Mouse (Mus musculus): ENCODE measurements at regions not wholly inside any gene's neighbourhood (a gene's known extent, or its start where the extent isn't known, plus 50 kb on each side); places are given as distances from the start of the nearest gene placed in this dataset.

DNA sequence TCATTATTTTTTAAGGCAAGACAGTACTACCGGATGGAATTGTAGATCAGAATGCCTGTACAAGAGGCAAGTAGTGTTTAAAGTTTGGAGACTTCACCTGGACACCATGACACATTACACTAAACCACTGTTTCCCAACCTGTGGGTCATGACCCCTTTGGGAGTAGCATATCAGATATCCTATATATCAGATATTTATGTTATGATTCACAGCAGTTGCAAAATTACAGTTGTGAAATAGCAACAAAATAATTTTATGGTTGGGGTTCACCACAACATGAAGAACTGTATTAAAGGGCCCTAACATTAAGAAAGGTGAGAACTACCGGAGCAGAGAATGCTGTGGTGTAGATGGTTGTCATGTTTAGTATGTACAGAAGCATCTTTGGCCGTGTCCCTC is 413.2 kb upstream of the Cd180 start:
- DNase-seq, result no peak

GRCm38 (mm10) chr13:102294451-102294850 is 398.9 kb upstream of the Cd180 start:
- no peak for DNase-seq

DNA sequence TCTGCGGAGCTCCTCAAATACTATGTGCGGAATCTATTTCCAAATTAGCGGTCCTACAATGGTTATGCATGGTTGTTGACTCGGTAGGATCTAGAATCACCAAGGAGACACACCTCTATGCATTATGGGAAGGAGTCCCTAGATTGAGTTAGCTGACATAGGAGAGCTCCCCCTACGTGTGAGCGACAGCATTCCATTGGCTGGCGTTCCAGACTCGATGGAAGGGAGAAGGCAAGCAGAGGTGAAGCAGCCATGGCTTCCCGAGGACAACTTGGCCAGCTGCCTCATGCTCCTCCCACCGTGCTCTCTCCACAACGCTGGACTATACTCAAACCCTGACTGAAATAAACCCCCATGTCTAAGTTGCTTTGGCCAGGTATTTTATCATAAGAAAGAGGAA is 398.3 kb upstream of the Cd180 start:
- DNase-seq, result no peak

GRCm38 (mm10) chr13:102307983-102308382 is 385.4 kb upstream of the Cd180 start:
- DNase-seq, result no peak

DNA sequence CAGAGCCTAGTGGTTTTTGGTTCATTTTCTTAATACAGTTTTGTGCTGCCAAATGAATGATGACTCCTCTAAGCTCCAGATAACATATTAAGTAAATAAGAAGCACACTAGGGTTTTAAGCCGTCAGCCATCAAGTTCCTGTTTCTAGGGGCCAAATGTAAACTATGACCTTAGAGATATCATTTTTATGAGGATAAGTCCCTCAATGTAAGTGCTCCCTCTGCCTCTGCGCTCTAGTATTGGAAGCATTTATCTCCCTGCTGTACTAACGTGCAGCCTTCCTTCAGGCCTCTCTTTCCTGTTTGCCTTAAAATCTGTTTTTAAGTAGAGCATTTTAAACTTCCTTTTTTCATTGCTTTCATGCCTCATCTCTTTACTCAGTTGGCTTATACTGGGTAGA is 381.3 kb upstream of the Cd180 start:
- no peak for DNase-seq

GRCm38 (mm10) chr13:102315921-102316692 is 377.3 kb upstream of the Cd180 start:
- DNase-seq, result no peak

GRCm38 (mm10) chr13:102318891-102319404 is 374.4 kb upstream of the Cd180 start:
- no peak for DNase-seq

DNA sequence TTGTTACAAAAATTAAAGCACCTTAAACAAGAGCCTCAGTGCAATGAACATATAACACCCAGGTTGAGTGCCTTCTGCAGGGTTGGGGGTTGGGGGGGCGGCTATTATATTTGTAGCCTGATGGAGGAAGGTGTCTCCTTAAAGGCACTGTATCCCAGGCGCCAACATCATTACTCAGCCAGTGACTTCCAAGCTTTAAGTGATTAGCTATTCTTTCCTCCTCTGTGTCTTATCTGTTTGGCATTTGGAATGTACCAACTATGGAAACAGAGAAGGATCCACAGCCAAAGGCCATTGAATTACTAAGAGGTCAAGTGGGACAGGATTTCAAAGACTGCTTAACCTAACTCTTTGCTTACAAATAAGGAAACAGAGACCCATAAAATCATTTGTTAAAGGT is 373.9 kb upstream of the Cd180 start:
- no peak for DNase-seq

DNA sequence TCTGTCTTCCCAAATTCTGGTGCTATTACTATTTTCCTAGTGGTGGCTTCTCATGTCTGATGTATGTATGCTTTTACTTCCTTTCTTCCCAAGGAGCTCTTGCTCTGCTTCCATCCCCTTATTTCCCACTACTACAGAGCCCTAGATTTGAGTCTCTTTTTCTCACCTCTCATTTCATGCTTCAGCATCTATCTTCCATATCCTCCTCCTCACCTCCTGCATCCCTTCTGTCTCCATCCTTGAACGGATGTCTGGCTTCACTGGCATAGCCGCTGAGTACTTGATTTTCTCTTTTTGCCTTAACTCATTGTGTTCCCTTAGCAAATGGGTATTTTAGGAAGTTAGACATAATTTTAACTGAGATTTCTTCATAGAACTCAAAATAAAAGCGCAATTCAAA is 369.5 kb upstream of the Cd180 start:
- no peak for DNase-seq

GRCm38 (mm10) chr13:102326003-102326402 is 367.4 kb upstream of the Cd180 start:
- DNase-seq, result no peak

- DNase-seq, result no peak
Observed at GRCm38 (mm10) chr13:102326544-102326943, 366.8 kb upstream of the Cd180 start.

- no peak for DNase-seq
Observed at GRCm38 (mm10) chr13:102333667-102334066, 359.7 kb upstream of the Cd180 start.

DNA sequence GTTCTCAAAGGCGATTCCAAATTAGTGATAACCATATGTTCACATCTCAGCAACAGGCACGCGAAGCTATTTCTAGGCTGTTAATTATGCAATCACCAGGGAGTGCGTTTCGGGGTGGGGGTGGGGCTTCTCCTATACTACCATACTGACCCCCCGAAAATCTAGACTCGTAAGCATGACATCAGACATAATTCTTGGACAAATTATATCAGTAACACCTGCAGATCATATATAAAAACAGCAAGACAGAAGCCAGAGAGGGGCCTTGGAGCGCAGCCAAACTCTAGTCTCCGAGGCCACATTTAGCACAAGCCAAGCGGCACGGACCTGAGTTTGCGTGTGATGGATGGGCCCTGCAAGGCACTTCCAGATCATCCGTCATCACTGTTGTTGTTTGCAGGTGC is 359.2 kb upstream of the Cd180 start:
- DNase-seq, result peak; percentile 42

DNA sequence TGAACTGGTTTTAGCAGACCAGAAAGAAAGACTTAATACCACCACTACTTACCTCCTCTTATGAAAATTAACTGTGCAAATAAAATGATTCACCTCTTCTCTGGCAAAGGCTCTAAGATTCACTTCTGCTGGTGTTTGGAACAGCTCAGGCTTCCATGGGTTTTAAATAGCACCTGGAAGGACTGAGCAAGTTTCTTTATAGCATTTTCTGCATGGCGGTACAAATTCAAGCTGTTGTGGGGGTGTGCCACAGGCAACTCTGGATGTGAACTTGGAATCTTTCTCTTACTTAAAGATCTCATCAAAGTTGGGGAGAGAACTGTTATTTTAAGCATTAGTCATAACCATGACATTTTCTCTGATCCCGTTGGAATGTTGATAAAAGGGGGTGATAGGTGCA is 350.1 kb upstream of the Cd180 start:
- no peak for DNase-seq

DNA sequence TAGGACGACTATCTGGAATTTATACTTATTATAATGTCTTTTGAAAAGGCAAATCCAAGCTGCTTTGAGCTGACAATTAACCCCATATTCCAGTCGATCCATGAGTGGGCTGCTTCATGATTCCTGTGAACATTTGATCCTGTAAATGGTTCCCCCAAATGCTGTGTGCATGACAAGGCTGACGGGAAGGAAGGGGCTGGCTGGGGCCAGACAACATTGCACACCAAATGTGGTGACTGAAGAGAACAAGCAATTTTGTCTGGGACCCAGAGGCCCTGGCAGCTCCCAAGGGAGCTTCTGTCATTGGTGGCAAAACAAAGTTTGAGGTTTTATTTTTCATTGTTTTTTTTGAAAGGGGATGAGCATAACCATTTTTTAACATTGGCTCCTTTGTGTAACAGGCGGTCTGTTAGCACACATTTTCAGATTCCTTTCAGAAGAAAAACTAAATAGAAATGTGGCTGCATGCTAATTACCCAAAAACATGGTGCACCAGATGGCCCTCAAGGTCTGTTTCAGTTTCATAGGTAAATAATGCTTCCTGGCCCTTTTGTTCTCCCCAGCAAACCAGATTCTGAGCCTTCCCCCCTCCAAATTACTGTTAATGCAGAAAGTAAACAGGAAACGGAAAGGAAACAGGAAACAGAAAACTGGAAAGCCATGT is 348.6 kb upstream of the Cd180 start:
- no peak for DNase-seq

DNA sequence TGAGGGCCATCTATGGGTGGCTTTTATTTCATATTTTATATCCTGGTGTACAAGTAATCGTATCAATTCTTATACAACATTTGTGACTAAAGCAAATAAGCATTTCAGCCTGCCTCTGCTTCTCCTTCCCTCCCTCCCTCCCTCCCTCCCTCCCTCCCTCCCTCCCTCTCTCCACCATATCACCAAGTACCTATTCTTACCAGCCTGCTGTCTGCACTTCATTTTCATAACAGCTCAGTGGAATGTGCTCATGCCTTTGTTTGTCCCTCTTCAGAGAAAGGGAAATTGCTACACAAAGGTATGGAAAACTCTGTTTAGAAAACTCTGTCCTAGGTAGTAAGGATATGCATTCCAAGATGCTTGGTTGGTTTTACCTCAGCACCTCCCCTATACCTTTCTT is 343.9 kb upstream of the Cd180 start:
- DNase-seq, result no peak

DNA sequence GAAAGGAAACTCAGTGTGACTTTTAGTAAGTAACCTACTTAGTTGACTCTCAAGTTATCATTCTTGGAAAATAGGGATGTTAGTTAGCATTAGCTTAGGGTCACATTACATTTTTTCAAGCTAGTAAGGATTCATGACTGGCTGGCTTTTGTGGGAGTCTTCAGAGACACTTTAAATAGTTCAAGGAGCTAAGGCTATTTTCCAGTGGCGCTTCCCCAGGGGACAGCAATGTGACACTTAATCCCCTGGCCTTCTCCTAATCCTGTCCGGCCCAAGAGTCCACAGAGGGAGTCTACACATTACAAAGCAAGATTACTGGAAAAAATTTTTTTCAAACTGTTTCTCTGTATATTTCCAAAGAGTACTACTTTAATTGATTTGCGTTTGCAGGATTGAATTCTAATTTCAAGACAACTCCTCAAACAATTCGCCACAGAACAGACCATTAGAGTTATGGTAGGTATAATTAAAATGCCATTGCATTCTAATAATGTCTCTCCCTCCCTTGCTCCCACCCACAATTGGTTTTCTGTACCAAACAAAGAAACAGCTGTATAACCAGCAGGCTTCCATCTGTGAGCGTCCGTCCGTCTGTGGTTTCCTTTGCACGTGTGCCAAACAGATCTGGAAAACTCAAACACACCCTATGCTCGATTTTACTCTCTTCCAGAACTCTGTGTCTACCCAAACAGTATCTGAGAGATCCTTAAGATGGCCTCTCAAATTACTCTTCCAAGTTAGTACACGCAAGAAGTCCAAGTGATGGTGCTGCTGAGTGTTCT is 341.1 kb upstream of the Cd180 start:
- DNase-seq, result no peak

DNA sequence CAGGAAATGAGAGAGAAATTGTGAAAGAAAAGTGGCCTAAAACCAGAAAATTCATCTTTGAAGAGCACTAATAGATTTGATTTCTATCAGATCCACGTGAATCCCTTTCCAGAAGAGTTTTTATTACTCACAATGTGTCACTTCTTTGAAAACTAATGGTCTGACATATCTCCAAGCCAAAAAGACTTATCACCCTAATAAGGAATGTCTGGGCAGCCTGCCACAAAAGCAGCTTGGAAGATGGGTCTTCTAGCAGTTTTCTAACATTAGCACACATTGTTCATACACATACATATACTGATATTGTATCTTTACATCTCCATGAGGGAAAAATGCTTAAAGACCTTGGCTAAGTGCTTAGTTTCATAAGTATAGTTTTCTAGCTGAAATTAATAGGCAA is 337.8 kb upstream of the Cd180 start:
- no peak for DNase-seq

- no peak for DNase-seq
Observed at GRCm38 (mm10) chr13:102372451-102373082, 320.8 kb upstream of the Cd180 start.

- no peak for DNase-seq
Observed at GRCm38 (mm10) chr13:102380667-102381066, 312.7 kb upstream of the Cd180 start.

DNA sequence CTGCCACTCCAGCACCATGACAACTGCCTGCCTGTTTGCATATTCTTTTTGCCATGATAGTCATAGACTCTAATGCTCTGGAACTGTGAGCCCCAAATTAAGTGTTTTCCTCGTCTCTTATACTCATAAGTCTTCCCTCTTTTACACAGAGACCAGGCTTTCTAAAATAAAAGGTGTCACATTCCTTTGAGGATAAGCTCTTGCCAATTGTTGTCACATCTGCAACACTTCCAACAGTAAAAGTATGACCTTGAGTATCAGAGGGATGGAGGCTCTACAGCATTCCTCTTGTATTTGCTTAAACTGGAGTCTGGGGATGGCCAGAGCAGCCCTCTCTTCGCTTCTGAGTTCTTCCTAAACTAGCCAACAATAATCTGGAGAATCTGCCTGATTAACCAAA is 301.4 kb upstream of the Cd180 start:
- DNase-seq, result no peak

DNA sequence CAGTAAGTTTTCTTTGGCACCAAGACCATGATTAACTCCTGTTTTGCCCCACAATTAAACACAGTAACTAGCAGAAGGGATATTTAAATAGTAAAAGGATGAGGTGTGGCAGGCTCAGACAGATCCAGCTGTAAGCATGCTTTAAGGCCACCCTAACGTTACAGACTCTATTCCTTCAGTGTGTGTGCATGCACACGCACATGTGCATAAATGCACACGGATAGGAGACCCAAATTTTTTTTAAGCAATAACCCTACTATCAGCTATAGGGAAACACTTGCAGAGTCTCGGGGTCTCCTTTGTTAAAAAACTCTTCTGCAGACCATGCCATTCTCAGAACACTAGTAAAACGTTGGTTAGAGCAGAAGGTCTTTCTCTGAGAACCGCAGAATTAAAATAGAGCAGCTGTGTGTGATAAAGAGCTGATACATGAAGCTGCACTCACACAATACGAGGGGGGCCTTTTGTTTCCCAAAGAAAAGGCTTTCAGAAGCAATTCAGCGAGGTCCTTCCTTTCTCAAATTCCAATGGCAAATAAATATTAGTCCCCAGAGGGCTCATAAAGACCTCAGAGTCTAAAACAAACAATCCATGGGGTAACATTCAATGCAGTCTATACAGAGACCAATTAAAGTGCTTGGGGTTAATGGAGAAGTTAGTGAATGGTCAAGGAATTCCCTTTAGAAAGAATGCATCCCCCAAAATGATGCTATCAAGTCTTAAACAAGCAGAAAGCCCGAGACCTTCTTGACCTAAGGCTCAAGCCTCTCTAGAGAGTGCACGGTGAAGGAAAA is 300.3 kb upstream of the Cd180 start:
- DNase-seq, result no peak

- no peak for DNase-seq
Observed at GRCm38 (mm10) chr13:102393662-102393970, 299.7 kb upstream of the Cd180 start.

All from cerebellum, adult 8-10 months (tissue).